In genomic region chr4:128727019-128727720, GRCm38 (mm10) we compare ENCODE assay signal across 8 mouse cellular contexts. TPM values are rescaled to one million over a fixed set of nuclear protein-coding genes. Genes with fewer than 3 reads are reported as not detected.
DNase-seq lines count a peak whose midpoint lies in the region; ATAC-seq and TF ChIP-seq lines count a peak whose summit lies in the region.

No protein-coding gene starts in this region.

- H3K27ac ChIP-seq in hindbrain, postnatal 0 days = peak overlapping the region; percentile 98

- intact Hi-C loops in left cerebral cortex, postnatal 14 days (cut with DNase I) = no loop called here

- peak; percentile 84 for ATAC-seq in hindbrain, postnatal 0 days
- peak; percentile 69 for ATAC-seq in megakaryocyte progenitor cell, adult 5-6 weeks (replicated peaks; ENCODE audit: poor library complexity)

- H3K9me3 ChIP-seq in hindbrain, postnatal 0 days (ENCODE audit: low read length) = no peaks in the 10 kb centered on the region

- peak overlapping the region; percentile 100 for H3K9ac ChIP-seq in hindbrain, postnatal 0 days (replicated peaks; ENCODE audit: low read length)

- H3K4me2 ChIP-seq in hindbrain, postnatal 0 days (ENCODE audit: low read depth, low read length) = peak overlapping the region; percentile 74

- peak; percentile 81 for DNase-seq in T-cell, adult 2 months (ENCODE audit: low spot score)
- peak; percentile 80 to 89 for DNase-seq in cerebellum, postnatal 36 days
- DNase-seq in gastrocnemius, adult 8-10 months (ENCODE audit: low spot score in 2 of 2) = peak; percentile 75 to 77
- DNase-seq in hindbrain, postnatal 0 days (ENCODE audit: low spot score) = peak; percentile 93
- peak; percentile 51 to 81 for DNase-seq in left cerebral cortex, postnatal 14 days (ENCODE audit: low spot score in 2 of 2)
- DNase-seq in right cerebral cortex, postnatal 25 days = peak; percentile 89
- DNase-seq in urinary bladder, postnatal 4 days (ENCODE audit: low spot score in 2 of 2) = peak; percentile 78 to 81

- peak overlapping the region; percentile 99 for H3K4me3 ChIP-seq in hindbrain, postnatal 0 days (ENCODE audit: low read length)

- no peak for TF ChIP-seq CTCF in hindbrain, postnatal 0 days (IDR thresholded peaks at IDR 0.05; ENCODE audit: low read depth)

- no peaks in the 10 kb centered on the region for H3K36me3 ChIP-seq in hindbrain, postnatal 0 days (ENCODE audit: insufficient read depth, low read length)

- no peaks in the 10 kb centered on the region for H3K27me3 ChIP-seq in hindbrain, postnatal 0 days (ENCODE audit: insufficient read depth, low read length)

- WGBS in hindbrain, postnatal 0 days = 3% methylated on average over 39 of the region's 68 CpGs

- peaks cover 37% of the 10 kb centered on the region for H3K4me1 ChIP-seq in hindbrain, postnatal 0 days (ENCODE audit: insufficient read depth, low read length)

RNA-seq across cellular contexts. Expression of gene A3galt2, which starts 28.0 kb away (rescaled TPM):
- total RNA-seq in gastrocnemius, adult 8-10 months (2022) = not detected
- total RNA-seq in hindbrain, postnatal 0 days (2014; rRNA removed) = 0.47 and 1.1 TPM in 2 replicates
- polyA plus RNA-seq in hindbrain, postnatal 0 days (2015; fragmentation: Nextera tagmentation; extraction: Ambion mirVana) = 0.10 TPM in 2 replicates
- total RNA-seq in left cerebral cortex, postnatal 14 days (2021) = under 1 TPM; 0.42 to 0.75 TPM
- total RNA-seq in megakaryocyte progenitor cell, adult 5-6 weeks (2015) = not detected in 2 replicates
- not detected in 2 replicates for total RNA-seq in megakaryocyte progenitor cell, adult 5-6 weeks (2017)

Comparison
In these comparisons a context has a peak if more than half of its experiments do, and no peak if none do; other contexts are left out.
1. Peak in every context shown above with its lines: DNase-seq, ATAC-seq, H3K4me3 ChIP-seq and H3K27ac ChIP-seq.